Mouse (Mus musculus): ENCODE results near the gene Cdc42. TPM values are rescaled to one million over a fixed set of nuclear protein-coding genes. Genes with fewer than 3 reads are reported as not detected.

Cdc42 gene
- total RNA-seq, 2 experiments from 2014 or later, result 302 to 334 TPM

- DNase-seq, result no peak
Observed at GRCm38 (mm10) chr4:137316027-137316770, 41.3 kb downstream of the Cdc42 start.

- no peak for DNase-seq
Observed at GRCm38 (mm10) chr4:137315061-137315460, 42.5 kb downstream of the Cdc42 start.

- no peak for DNase-seq
Observed at GRCm38 (mm10) chr4:137314561-137314960, 43.0 kb downstream of the Cdc42 start.

- DNase-seq, result no peak
Observed at GRCm38 (mm10) chr4:137313511-137313910, 44.0 kb downstream of the Cdc42 start.

- no peak for DNase-seq
Observed at GRCm38 (mm10) chr4:137308377-137308776, 49.1 kb downstream of the Cdc42 start.

GRCm38 (mm10) chr4:137306991-137307706 is 50.4 kb downstream of the Cdc42 start:
- no peak for DNase-seq

- DNase-seq, result no peak
Observed at GRCm38 (mm10) chr4:137306577-137306888, 51.0 kb downstream of the Cdc42 start.

GRCm38 (mm10) chr4:137305831-137306576 is 51.5 kb downstream of the Cdc42 start:
- DNase-seq, result no peak

GRCm38 (mm10) chr4:137305066-137305465 is 52.5 kb downstream of the Cdc42 start:
- no peak for DNase-seq

GRCm38 (mm10) chr4:137304106-137304505 is 53.4 kb downstream of the Cdc42 start:
- DNase-seq, result no peak

- no peak for DNase-seq
Observed at GRCm38 (mm10) chr4:137301635-137302034, 55.9 kb downstream of the Cdc42 start.

GRCm38 (mm10) chr4:137300227-137300626 is 57.3 kb downstream of the Cdc42 start:
- DNase-seq, result no peak

GRCm38 (mm10) chr4:137298406-137298805 is 59.1 kb downstream of the Cdc42 start:
- DNase-seq, result no peak

GRCm38 (mm10) chr4:137297611-137298010 is 59.9 kb downstream of the Cdc42 start:
- no peak for DNase-seq

GRCm38 (mm10) chr4:137294951-137295350 is 62.6 kb downstream of the Cdc42 start:
- no peak for DNase-seq

- DNase-seq, result no peak
Observed at GRCm38 (mm10) chr4:137294474-137294873, 63.0 kb downstream of the Cdc42 start.

- DNase-seq, result no peak
Observed at GRCm38 (mm10) chr4:137294032-137294431, 63.5 kb downstream of the Cdc42 start.

GRCm38 (mm10) chr4:137292625-137293024 is 64.9 kb downstream of the Cdc42 start:
- no peak for DNase-seq

- peak in 1 of 2 experiments; percentile 49 for DNase-seq
Observed at GRCm38 (mm10) chr4:137290250-137290649, 67.3 kb downstream of the Cdc42 start.

- DNase-seq, result no peak
Observed at GRCm38 (mm10) chr4:137289701-137290100, 67.8 kb downstream of the Cdc42 start.

GRCm38 (mm10) chr4:137287818-137288217 is 69.7 kb downstream of the Cdc42 start:
- DNase-seq, result no peak

GRCm38 (mm10) chr4:137287206-137287605 is 70.3 kb downstream of the Cdc42 start:
- DNase-seq, result no peak

- no peak for DNase-seq
Observed at GRCm38 (mm10) chr4:137286662-137286953, 70.9 kb downstream of the Cdc42 start.
